Mouse (Mus musculus) CH12.LX (cell line): ENCODE results near the gene Styk1. TPM values are rescaled to one million over a fixed set of nuclear protein-coding genes. Genes with fewer than 3 reads are reported as not detected.
A peak's percentile ranks its signal among the peaks of the same experiment; 100 is the strongest.

ENCODE experiments used
- DNase-seq: peaks from one replicate; pipeline ENCODE4 v3.0.0-alpha.2; 2013; ENCODE audit errors: extremely low read depth
- H3K27ac ChIP-seq: 2 replicates; pipeline ENCODE4 v1.5.1; 2012; ENCODE audit warnings: low read depth, mild to moderate bottlenecking, control low read depth, moderate library complexity; ENCODE audit not compliant: insufficient read depth
- H3K27me3 ChIP-seq: replicated peaks from 2 replicates; pipeline ENCODE3; 2012; ENCODE audit warnings: inconsistent platforms
- H3K36me3 ChIP-seq, 2 experiments: replicated peaks in 1 of 2; 2 replicates each; pipeline versions ENCODE3 to v1.6.1; 2012; ENCODE audit warnings: inconsistent platforms in 1 of 2, low read length in 1 of 2, mild to moderate bottlenecking in 1 of 2, mixed read lengths in 1 of 2, moderate library complexity in 1 of 2; ENCODE audit not compliant: control insufficient read depth in 1 of 2, insufficient read depth in 1 of 2
- H3K4me1 ChIP-seq, 2 experiments: 2 replicates each; pipeline ENCODE4 v1.6.1; 2012; ENCODE audit warnings: inconsistent platforms in 1 of 2, moderate library complexity in 1 of 2; ENCODE audit not compliant: insufficient read depth in 2 of 2, control insufficient read depth in 1 of 2
- H3K4me2 ChIP-seq: 2 replicates; pipeline ENCODE4 v1.6.1; 2012; ENCODE audit warnings: low read depth, mild to moderate bottlenecking, control low read depth; ENCODE audit not compliant: poor library complexity, insufficient read depth, severe bottlenecking
- H3K4me3 ChIP-seq, 3 experiments: fragments of 150-350 bp in 1 of 3; sonication (generic) in 1 of 3; replicated peaks in 1 of 3; 2 replicates each; pipeline versions ENCODE3 to v1.5.1; 2011 to 2012; ENCODE audit warnings: low read depth in 2 of 3, low read length in 2 of 3, mild to moderate bottlenecking in 2 of 3, moderate library complexity in 2 of 3, control low read depth in 1 of 3, improper control_type of control experiment in 1 of 3, inconsistent platforms in 1 of 3, mixed read lengths in 1 of 3; ENCODE audit not compliant: poor library complexity in 1 of 3
- H3K79me2 ChIP-seq: replicated peaks from 2 replicates; pipeline ENCODE4 v1.6.1; 2012; ENCODE audit warnings: mild to moderate bottlenecking, moderate library complexity; ENCODE audit not compliant: control insufficient read depth, poor library complexity, insufficient read depth, severe bottlenecking; ENCODE audit errors: extremely low read depth
- H3K9ac ChIP-seq: 2 replicates; pipeline ENCODE4 v1.6.1; 2012; ENCODE audit warnings: low read depth, mild to moderate bottlenecking, control low read depth, moderate library complexity; ENCODE audit not compliant: insufficient read depth
- H3K9me3 ChIP-seq: replicated peaks from 2 replicates; pipeline ENCODE3; 2012; ENCODE audit warnings: low read length, inconsistent platforms, mixed read lengths
- BHLHE40 ChIP-seq: IDR thresholded peaks from 2 replicates; pipeline ENCODE4 v1.6.1; 2011; ENCODE audit warnings: mild to moderate bottlenecking, low read depth, low read length, improper control_type of control experiment
- CHD1 ChIP-seq: IDR thresholded peaks from 2 replicates; pipeline ENCODE4 v1.6.1; 2012; ENCODE audit warnings: low read depth, low read length, improper control_type of control experiment, inconsistent platforms
- CHD2 ChIP-seq: IDR thresholded peaks from 2 replicates; pipeline ENCODE4 v1.6.1; 2011; ENCODE audit warnings: low read length, improper control_type of control experiment
- CTCF ChIP-seq, 2 experiments: IDR thresholded peaks in 1 of 2; conservative IDR thresholded peaks in 1 of 2; 2 replicates each; pipeline ENCODE4 v1.5.1; 2011 to 2012; ENCODE audit warnings: low read depth in 2 of 2, low read length in 2 of 2, improper control_type of control experiment in 1 of 2, inconsistent platforms in 1 of 2, mild to moderate bottlenecking in 1 of 2, moderate library complexity in 1 of 2
- E2F4 ChIP-seq: IDR thresholded peaks from 2 replicates; pipeline ENCODE4 v1.6.1; 2011; ENCODE audit warnings: low read depth, low read length, improper control_type of control experiment; ENCODE audit not compliant: insufficient replicate concordance
- ELF1 ChIP-seq: IDR thresholded peaks from 2 replicates; pipeline ENCODE4 v1.6.1; 2014; ENCODE audit warnings: low read depth, mild to moderate bottlenecking, inconsistent platforms, low read length, improper control_type of control experiment
- EP300 ChIP-seq: IDR thresholded peaks from 2 replicates; pipeline ENCODE4 v1.6.1; 2011; ENCODE audit warnings: low read length, improper control_type of control experiment
- GABPA ChIP-seq: IDR thresholded peaks from 2 replicates; pipeline ENCODE4 v1.6.1; 2012; ENCODE audit warnings: low read depth, low read length, improper control_type of control experiment, inconsistent platforms; ENCODE audit not compliant: insufficient replicate concordance
- HCFC1 ChIP-seq: IDR thresholded peaks from 2 replicates; pipeline ENCODE4 v1.6.1; 2012; ENCODE audit warnings: low read depth, mild to moderate bottlenecking, inconsistent platforms, low read length, improper control_type of control experiment
- IRF4 ChIP-seq: IDR thresholded peaks from 2 replicates; pipeline ENCODE4 v1.6.1; 2014; ENCODE audit warnings: low read depth, mild to moderate bottlenecking, inconsistent platforms, low read length, improper control_type of control experiment
- JUND ChIP-seq: conservative IDR thresholded peaks from 2 replicates; pipeline ENCODE4 v1.6.1; 2011; ENCODE audit warnings: low read depth, low read length, improper control_type of control experiment
- KAT2A ChIP-seq: IDR thresholded peaks from 2 replicates; pipeline ENCODE4 v1.6.1; 2012; ENCODE audit warnings: low read length, improper control_type of control experiment, inconsistent platforms; ENCODE audit not compliant: insufficient replicate concordance
- MAX ChIP-seq: IDR thresholded peaks from 2 replicates; pipeline ENCODE4 v1.6.1; 2011; ENCODE audit warnings: low read length, improper control_type of control experiment
- MAZ ChIP-seq: IDR thresholded peaks from 2 replicates; pipeline ENCODE4 v1.6.1; 2012; ENCODE audit warnings: low read depth, mild to moderate bottlenecking, inconsistent platforms, low read length, improper control_type of control experiment, moderate library complexity
- MXI1 ChIP-seq: IDR thresholded peaks from 2 replicates; pipeline ENCODE4 v1.6.1; 2011; ENCODE audit warnings: mild to moderate bottlenecking, low read depth, low read length, improper control_type of control experiment
- MYC ChIP-seq: IDR thresholded peaks from 2 replicates; pipeline ENCODE4 v1.6.1; 2011; ENCODE audit warnings: low read depth, mild to moderate bottlenecking, improper control_type of control experiment, low read length
- NELFE ChIP-seq: IDR thresholded peaks from 2 replicates; pipeline ENCODE4 v1.6.1; 2011; ENCODE audit warnings: low read depth, low read length, improper control_type of control experiment
- NRF1 ChIP-seq: IDR thresholded peaks from 2 replicates; pipeline ENCODE4 v1.6.1; 2014; ENCODE audit warnings: low read depth, mild to moderate bottlenecking, inconsistent platforms, low read length, improper control_type of control experiment, moderate library complexity
- POLR2A ChIP-seq: IDR thresholded peaks from 2 replicates; pipeline ENCODE4 v1.6.1; 2011; ENCODE audit warnings: low read depth, mild to moderate bottlenecking, improper control_type of control experiment, low read length
- RAD21 ChIP-seq: IDR thresholded peaks from 2 replicates; pipeline ENCODE4 v1.6.1; 2011; ENCODE audit warnings: low read depth, mild to moderate bottlenecking, low read length, improper control_type of control experiment, moderate library complexity
- RCOR1 ChIP-seq: conservative IDR thresholded peaks from 2 replicates; pipeline ENCODE4 v1.6.1; 2012; ENCODE audit warnings: low read depth, mild to moderate bottlenecking, inconsistent platforms, low read length, improper control_type of control experiment
- SIN3A ChIP-seq: IDR thresholded peaks from 2 replicates; pipeline ENCODE4 v1.6.1; 2012; ENCODE audit warnings: low read length, improper control_type of control experiment, inconsistent platforms
- SMC3 ChIP-seq: IDR thresholded peaks from 2 replicates; pipeline ENCODE4 v1.6.1; 2011; ENCODE audit warnings: low read depth, low read length, improper control_type of control experiment
- TBP ChIP-seq: conservative IDR thresholded peaks from 2 replicates; pipeline ENCODE4 v1.6.1; 2011; ENCODE audit warnings: low read depth, low read length, improper control_type of control experiment
- TCF12 ChIP-seq: IDR thresholded peaks from 2 replicates; pipeline ENCODE4 v1.6.1; 2014; ENCODE audit warnings: low read depth, mild to moderate bottlenecking, inconsistent platforms, low read length, improper control_type of control experiment
- UBTF ChIP-seq: IDR thresholded peaks from 2 replicates; pipeline ENCODE4 v1.6.1; 2012; ENCODE audit warnings: low read depth, mild to moderate bottlenecking, inconsistent platforms, low read length, improper control_type of control experiment, moderate library complexity
- USF2 ChIP-seq: conservative IDR thresholded peaks from 2 replicates; pipeline ENCODE4 v1.6.1; 2011; ENCODE audit warnings: low read depth, low read length, improper control_type of control experiment
- ZC3H11A ChIP-seq: IDR thresholded peaks from 2 replicates; pipeline ENCODE4 v1.6.1; 2012; ENCODE audit warnings: low read depth, mild to moderate bottlenecking, inconsistent platforms, low read length, improper control_type of control experiment
- dilution Hi-C: fragments of 300-500 bp; cut with MboI; formaldehyde crosslinking; loops from 2 replicates; pipeline ENCODE4 v1.14.3; 2020; ENCODE audit warnings: low sequenced_read_pairs; ENCODE audit not compliant: extremely low pct_unique_long_range_greater_than_20kb, extremely low pct_ligation_motif_present
- in situ Hi-C: fragments of 300-500 bp; cut with MboI; formaldehyde crosslinking; loops from 3 replicates; pipeline ENCODE4 v1.14.3; 2019; ENCODE audit warnings: low sequenced_read_pairs, low pct_ligation_motif_present, low pct_unique_long_range_greater_than_20kb, mixed read lengths
- polyA plus RNA-seq: library from polyadenylated mRNA; unstranded; fragments of >175 nt; gene quantifications from 2 replicates; pipeline ENCODE4 v1.2.1, GENCODE M21; 2012; ENCODE audit warnings: low read depth; ENCODE audit not compliant: insufficient read length
- total RNA-seq, 2 experiments: library from RNA; depleted of rRNA; stranded (reverse); fragments of 300-350 nt in 1 of 2; fragments of >200 nt in 1 of 2; gene quantifications; 2 replicates each; pipeline ENCODE4 v1.2.3; 2012 to 2014

The Styk1 gene
- total and polyA plus RNA-seq, 3 experiments = not detected

GRCm38 (mm10) chr6:131293916-131294315, 59.5 kb downstream of the Styk1 start:
- H3K36me3 ChIP-seq = peaks cover 0 to 2% of the 10 kb centered on the region in 2 experiments
- dilution Hi-C loops = no loop called here
- H3K79me2 ChIP-seq = peaks cover 2% of the 10 kb centered on the region; the same call in 1 of the 2 replicates
- no peaks in the 10 kb centered on the region for H3K9me3 ChIP-seq
- peaks cover 1% of the 10 kb centered on the region for H3K27me3 ChIP-seq
- H3K4me3 ChIP-seq = peak overlapping the region in 2 of 3 experiments; percentile 74 to 86
- H3K4me2 ChIP-seq = peak overlapping the region; percentile 7; the same call in 1 of the 2 replicates
- peaks cover 3 to 8% of the 10 kb centered on the region in 2 experiments; a peak in 3 of 4 replicates for H3K4me1 ChIP-seq
- no peak overlapping the region for H3K27ac ChIP-seq
- TF ChIP-seq ELF1 (0 out of 2 replicates have a peak, but pooled peaks have one; percentile 18), NELFE (no peak)
- H3K9ac ChIP-seq = peak overlapping the region; percentile 89; the same call in 1 of the 2 replicates
- DNase-seq = no peak
- in situ Hi-C loops = no loop called here

- peak; percentile 65 for DNase-seq
- H3K27me3 ChIP-seq = no peaks in the 10 kb centered on the region
- H3K27ac ChIP-seq = no peak within 1 kb of the TSS
- peaks cover 2% of the 10 kb centered on the region; the same call in 1 of the 2 replicates for H3K79me2 ChIP-seq
- dilution Hi-C loops = no loop called here
- H3K4me2 ChIP-seq = peak within 1 kb of the TSS; percentile 77
- H3K9me3 ChIP-seq = no peaks in the 10 kb centered on the region
- H3K9ac ChIP-seq = peak within 1 kb of the TSS; percentile 89
- TF ChIP-seq NELFE = peak; percentile 26
- peak; percentile 92 for TF ChIP-seq SIN3A
- TF ChIP-seq MAZ = 0 out of 2 replicates have a peak, but pooled peaks have one; percentile 58
- TF ChIP-seq ZC3H11A = no peak
- TF ChIP-seq MXI1 = peak; percentile 93
- TF ChIP-seq MYC = peak; percentile 50; the same call in 1 of the 2 replicates
- peak; percentile 41; the same call in 1 of the 2 replicates for TF ChIP-seq CHD1
- peak; percentile 37; the same call in 1 of the 2 replicates for TF ChIP-seq BHLHE40
- TF ChIP-seq ELF1 = peak; percentile 90
- no peak for TF ChIP-seq RAD21
- TF ChIP-seq SMC3 = no peak
- peak; percentile 60; the same call in 1 of the 2 replicates for TF ChIP-seq KAT2A
- 0 out of 2 replicates have a peak, but pooled peaks have one; percentile 35 for TF ChIP-seq RCOR1
- peak; percentile 55 for TF ChIP-seq TCF12
- no peak for TF ChIP-seq EP300
- no peak for TF ChIP-seq TBP
- TF ChIP-seq UBTF = no peak
- TF ChIP-seq MAX = peak; percentile 59; the same call in 1 of the 2 replicates
- no peak for TF ChIP-seq JUND
- TF ChIP-seq USF2 = no peak
- no peak for TF ChIP-seq CTCF (conservative IDR thresholded peaks at IDR 0.05 in 1 of 2, IDR thresholded peaks at IDR 0.05 in 1 of 2; ENCODE audit: low read depth in 2 of 2, low read length in 2 of 2)
- TF ChIP-seq IRF4 = peak; percentile 61
- TF ChIP-seq POLR2A = peak; percentile 49; the same call in 1 of the 2 replicates
- no peak for TF ChIP-seq CHD2
- TF ChIP-seq E2F4 = peak; percentile 71; the same call in 1 of the 2 replicates
- peak; percentile 70 for TF ChIP-seq GABPA
- peak; percentile 87 for TF ChIP-seq HCFC1
- no peak for TF ChIP-seq NRF1
- peaks cover 1 to 4% of the 10 kb centered on the region in 2 experiments for H3K36me3 ChIP-seq
- peaks cover 3 to 8% of the 10 kb centered on the region in 2 experiments; a peak in 3 of 4 replicates for H3K4me1 ChIP-seq
- peak within 1 kb of the TSS; percentile 74 to 88 (median 86) for H3K4me3 ChIP-seq
- in situ Hi-C loops = no loop called here
Observed at GRCm38 (mm10) chr6:131292991-131293788, 60.2 kb downstream of the Styk1 start, which contains the start of gene Magohb. TSS of gene Magohb (minus strand) at chr6:131293244.
